Mouse (Mus musculus) lung, postnatal 4 days (tissue): ENCODE results near the gene Nanp.

ENCODE experiments used
- DNase-seq, 2 experiments: peaks; one replicate each; pipeline ENCODE4 v3.0.0; 2021

The Nanp gene

DNA sequence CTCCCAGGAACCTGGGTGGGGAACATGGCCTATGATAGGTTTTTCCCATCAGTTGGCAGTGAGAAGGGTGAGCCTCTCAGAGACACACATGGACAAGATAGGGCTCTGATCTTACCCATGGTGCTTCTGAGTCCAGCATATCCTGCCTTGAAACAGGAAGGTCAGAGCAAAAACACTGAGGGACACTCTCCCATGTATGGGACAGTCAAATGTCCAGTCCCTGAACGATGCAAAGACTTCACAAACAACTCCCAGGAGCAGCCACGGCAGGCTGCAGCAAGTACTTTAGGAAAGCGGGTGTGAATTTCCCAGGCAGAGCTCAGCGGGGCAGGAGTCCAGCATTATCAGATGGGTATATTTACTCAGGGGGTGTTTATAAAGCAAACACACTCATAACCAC, 43.9 kb downstream of the Nanp start:
- no peak for DNase-seq

GRCm38 (mm10) chr2:150991050-150991449, 48.1 kb downstream of the Nanp start:
- no peak for DNase-seq

- DNase-seq, result no peak
Observed at GRCm38 (mm10) chr2:150990506-150990905, 48.7 kb downstream of the Nanp start.

- no peak for DNase-seq
Observed at GRCm38 (mm10) chr2:150985359-150985758, 53.8 kb downstream of the Nanp start.

DNA sequence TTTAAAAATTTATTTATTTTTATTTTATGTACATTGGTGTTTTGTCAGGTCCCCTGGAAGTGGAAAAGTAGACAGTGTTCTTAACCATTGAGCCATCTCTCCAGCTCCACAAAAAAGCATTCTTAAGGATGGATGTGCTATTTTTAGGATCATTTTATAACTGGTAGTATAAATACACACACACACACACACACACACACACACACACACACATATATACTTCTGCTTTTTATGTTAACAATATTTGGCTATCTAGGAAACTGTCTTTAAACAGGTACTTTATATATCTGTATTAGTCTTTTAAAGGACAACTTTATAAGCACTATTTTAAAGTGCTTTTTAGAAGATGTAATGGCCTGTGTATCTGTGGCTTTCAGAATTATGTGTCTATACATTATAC, 57.1 kb downstream of the Nanp start:
- DNase-seq, result no peak

DNA sequence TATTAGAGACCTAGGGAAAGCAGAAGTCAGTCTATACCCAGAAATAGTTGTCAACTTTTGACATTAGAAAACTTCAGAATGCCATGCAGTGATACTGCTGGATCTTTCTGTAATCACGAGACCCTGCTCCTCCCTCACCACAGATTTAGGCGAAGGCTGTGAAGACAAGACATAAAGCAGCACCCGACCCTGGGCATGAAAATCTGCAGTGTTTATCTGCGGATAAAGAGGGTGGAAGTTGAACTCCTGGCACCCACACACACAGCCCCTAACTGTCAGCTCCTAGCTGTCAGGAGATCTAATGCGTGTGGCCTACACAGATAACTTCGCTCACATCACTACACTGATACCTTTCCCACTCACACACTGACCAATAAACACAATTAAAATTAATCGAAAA, 57.7 kb downstream of the Nanp start:
- DNase-seq, result no peak

GRCm38 (mm10) chr2:150979861-150980620, 59.2 kb downstream of the Nanp start:
- no peak for DNase-seq
